Mouse (Mus musculus) liver, adult 2 months (tissue): ENCODE measurements around the gene Tnnt3. TPM values are rescaled to one million over a fixed set of nuclear protein-coding genes. Genes with fewer than 3 reads are reported as not detected.

Experiments used
- DNase-seq: peaks from one replicate; pipeline ENCODE4 v3.0.0-alpha.2; 2011; ENCODE audit warnings: low read depth, low spot score; ENCODE audit errors: extremely low read depth
- H3K27ac ChIP-seq: fragments of 200-500 bp; replicated peaks from 2 replicates; pipeline ENCODE4 v1.5.1; 2012; ENCODE audit warnings: low read depth, mild to moderate bottlenecking, control low read depth, inconsistent platforms, low read length; ENCODE audit not compliant: insufficient read depth
- H3K27me3 ChIP-seq: fragments of 200-500 bp; 2 replicates; pipeline ENCODE4 v1.6.1; 2012; ENCODE audit warnings: mild to moderate bottlenecking, moderate library complexity, low read length, inconsistent platforms; ENCODE audit not compliant: control insufficient read depth, insufficient read depth
- H3K36me3 ChIP-seq: fragments of 200-500 bp; 2 replicates; pipeline ENCODE4 v1.6.1; 2012; ENCODE audit warnings: low read length, inconsistent platforms; ENCODE audit not compliant: control insufficient read depth, insufficient read depth
- H3K4me1 ChIP-seq: fragments of 200-500 bp; 2 replicates; pipeline ENCODE4 v1.6.1; 2011; ENCODE audit warnings: low read length; ENCODE audit not compliant: control insufficient read depth, insufficient read depth
- H3K4me3 ChIP-seq: fragments of 200-500 bp; 2 replicates; pipeline ENCODE4 v1.5.1; 2011; ENCODE audit warnings: low read depth, mild to moderate bottlenecking, control low read depth, low read length, moderate library complexity; ENCODE audit not compliant: insufficient read depth
- H3K79me2 ChIP-seq: fragments of 200-500 bp; 2 replicates; pipeline ENCODE4 v1.6.1; 2012; ENCODE audit warnings: inconsistent platforms, mild to moderate bottlenecking, low read length, moderate library complexity; ENCODE audit not compliant: control insufficient read depth, insufficient read depth
- H3K9ac ChIP-seq: fragments of 200-500 bp; 2 replicates; pipeline ENCODE4 v1.6.1; 2012; ENCODE audit warnings: low read depth, mild to moderate bottlenecking, control low read depth, inconsistent platforms, low read length
- CTCF ChIP-seq: fragments of 200-500 bp; IDR thresholded peaks from 2 replicates; pipeline ENCODE4 v1.5.1; 2011; ENCODE audit warnings: low read depth, low read length, control low read depth
- POLR2A ChIP-seq: fragments of 200-500 bp; IDR thresholded peaks from 2 replicates; pipeline ENCODE4 v1.6.1; 2011; ENCODE audit warnings: low read length, control low read depth; ENCODE audit not compliant: insufficient read depth; ENCODE audit errors: extremely low read depth
- WGBS: fragments of 180-500 bp; shearing (Covaris S2); methylation state at CpG from one replicate; pipeline ENCODE4 v1.1.7; 2018; 5-methylcytosine and 5-hydroxymethylcytosine counted together
- polyA plus RNA-seq: library from polyadenylated mRNA; depleted of rRNA; stranded (reverse); fragments of >200 nt; gene quantifications from 2 replicates; pipeline ENCODE4 v1.2.3, GENCODE M21; 2012
- total RNA-seq: library from RNA; depleted of rRNA; stranded (reverse); fragments of >200 nt; gene quantifications from 2 replicates; pipeline ENCODE4 v1.2.3, GENCODE M21; 2014

The Tnnt3 gene
- total and polyA plus RNA-seq, 2 experiments: 6.4 TPM; not detected in 1

GRCm38 (mm10) chr7:142554625-142555024 lies 56.0 kb downstream of the Tnnt3 start:
- H3K9ac ChIP-seq: no peak overlapping the region
- H3K79me2 ChIP-seq: no peaks in the 10 kb centered on the region
- TF ChIP-seq POLR2A (no peak), CTCF (no peak)
- no peak for DNase-seq
- no peaks in the 10 kb centered on the region for H3K27me3 ChIP-seq
- no peak overlapping the region for H3K27ac ChIP-seq
- no peaks in the 10 kb centered on the region for H3K4me1 ChIP-seq
- no peak overlapping the region for H3K4me3 ChIP-seq
- no peaks in the 10 kb centered on the region for H3K36me3 ChIP-seq
- WGBS: 43% methylated on average over 1 of the region's 1 CpGs

- no peaks in the 10 kb centered on the region for H3K79me2 ChIP-seq
- no peak overlapping the region for H3K27ac ChIP-seq
- H3K27me3 ChIP-seq: no peaks in the 10 kb centered on the region
- no peaks in the 10 kb centered on the region for H3K36me3 ChIP-seq
- no peak for TF ChIP-seq CTCF
- no peak for TF ChIP-seq POLR2A
- H3K4me1 ChIP-seq: no peaks in the 10 kb centered on the region
- no peak overlapping the region for H3K9ac ChIP-seq
- WGBS: 87% methylated on average over 8 of the region's 8 CpGs
- DNase-seq: no peak
- H3K4me3 ChIP-seq: no peak overlapping the region
Observed at GRCm38 (mm10) chr7:142555366-142556088, 56.9 kb downstream of the Tnnt3 start.

GRCm38 (mm10) chr7:142556089-142556476 lies 57.4 kb downstream of the Tnnt3 start:
- Histone ChIP-seq H3K9ac (no peak overlapping the region), H3K4me1 (no peaks in the 10 kb centered on the region), H3K4me3 (no peak overlapping the region), H3K36me3 (no peaks in the 10 kb centered on the region), H3K27me3 (no peaks in the 10 kb centered on the region), H3K79me2 (no peaks in the 10 kb centered on the region), H3K27ac (no peak overlapping the region)
- no peak for TF ChIP-seq CTCF
- no peak for TF ChIP-seq POLR2A
- 88% methylated on average over 2 of the region's 2 CpGs for WGBS
- DNase-seq: no peak

- TF ChIP-seq CTCF (no peak), POLR2A (no peak)
- Histone ChIP-seq H3K36me3 (no peaks in the 10 kb centered on the region), H3K27me3 (no peaks in the 10 kb centered on the region), H3K4me1 (no peaks in the 10 kb centered on the region), H3K79me2 (no peaks in the 10 kb centered on the region), H3K9ac (no peak overlapping the region), H3K4me3 (no peak overlapping the region), H3K27ac (no peak overlapping the region)
- WGBS: 77% methylated on average over 6 of the region's 6 CpGs
- DNase-seq: no peak
Observed at GRCm38 (mm10) chr7:142557696-142558095, 59.1 kb downstream of the Tnnt3 start.

- Histone ChIP-seq H3K36me3 (no peaks in the 10 kb centered on the region), H3K79me2 (no peaks in the 10 kb centered on the region), H3K27ac (no peak overlapping the region), H3K4me1 (no peaks in the 10 kb centered on the region), H3K4me3 (no peak overlapping the region), H3K27me3 (no peaks in the 10 kb centered on the region), H3K9ac (no peak overlapping the region)
- 95% methylated on average over 9 of the region's 9 CpGs for WGBS
- TF ChIP-seq POLR2A: no peak
- no peak for TF ChIP-seq CTCF
- DNase-seq: no peak
Observed at GRCm38 (mm10) chr7:142558511-142559146, 60.0 kb downstream of the Tnnt3 start.

GRCm38 (mm10) chr7:142559651-142560175 lies 61.1 kb downstream of the Tnnt3 start:
- WGBS: 83% methylated on average over 5 of the region's 5 CpGs
- H3K4me1 ChIP-seq: no peaks in the 10 kb centered on the region
- H3K27ac ChIP-seq: no peak overlapping the region
- no peaks in the 10 kb centered on the region for H3K27me3 ChIP-seq
- DNase-seq: no peak
- H3K9ac ChIP-seq: no peak overlapping the region
- no peaks in the 10 kb centered on the region for H3K36me3 ChIP-seq
- TF ChIP-seq POLR2A: no peak
- no peak for TF ChIP-seq CTCF
- H3K4me3 ChIP-seq: no peak overlapping the region
- H3K79me2 ChIP-seq: no peaks in the 10 kb centered on the region
